Mouse (Mus musculus) heart, embryonic 10.5 days (tissue): ENCODE measurements around the gene Shc2. TPM values are rescaled to one million over a fixed set of nuclear protein-coding genes. Genes with fewer than 3 reads are reported as not detected.

Experiments
- polyA plus RNA-seq: library from polyadenylated mRNA; unstranded; fragments of >200 nt; fragmentation: Nextera tagmentation; extraction: Ambion mirVana; gene quantifications from 2 replicates; pipeline ENCODE4 v1.2.1, GENCODE M21; 2016

Shc2 gene
- polyA plus RNA-seq, 1 experiment from 2014 or later, result 6.3 TPM

Other genes with a start within 250 kb of the Shc2 start
- not detected in 2 replicates for gene Vmn2r83, start 169.2 kb downstream of the Shc2 start, polyA plus RNA-seq
- 16.8 and 24.1 TPM in 2 replicates for gene Plpp2, start 104.1 kb downstream of the Shc2 start, polyA plus RNA-seq
- 46.6 and 53.9 TPM in 2 replicates for gene Mier2, start 82.7 kb downstream of the Shc2 start, polyA plus RNA-seq
- not detected in 2 replicates for gene Theg, start 50.6 kb downstream of the Shc2 start, polyA plus RNA-seq
- not detected in 2 replicates for gene C2cd4c, start 23.9 kb downstream of the Shc2 start, polyA plus RNA-seq
- gene Odf3l2, start 7.8 kb upstream of the Shc2 start, polyA plus RNA-seq, result not detected in 2 replicates
- 0.38 and 1.3 TPM in 2 replicates for gene Madcam1, start 26.6 kb upstream of the Shc2 start, polyA plus RNA-seq
- 52.3 and 59.4 TPM in 2 replicates for gene Tpgs1, start 31.5 kb upstream of the Shc2 start, polyA plus RNA-seq
- 188 and 215 TPM in 2 replicates for gene Cdc34, start 44.3 kb upstream of the Shc2 start, polyA plus RNA-seq
- gene Gzmm, start 51.1 kb upstream of the Shc2 start, polyA plus RNA-seq, result 0.46 and 0.54 TPM in 2 replicates
- 1,251 and 1,319 TPM in 2 replicates for gene Bsg, start 66.6 kb upstream of the Shc2 start, polyA plus RNA-seq
- gene Hcn2, start 78.7 kb upstream of the Shc2 start, polyA plus RNA-seq, result not detected in 2 replicates
- gene Polrmt, start 108.7 kb upstream of the Shc2 start, polyA plus RNA-seq, result 39.8 and 42.5 TPM in 2 replicates
- 0.11 and 0.16 TPM in 2 replicates for gene Fgf22, start 117.2 kb upstream of the Shc2 start, polyA plus RNA-seq
- gene Rnf126, start 129.0 kb upstream of the Shc2 start, polyA plus RNA-seq, result 84.4 and 113 TPM in 2 replicates
- gene Fstl3, start 139.4 kb upstream of the Shc2 start, polyA plus RNA-seq, result 7.9 and 8.0 TPM in 2 replicates
- gene Prss57, start 153.0 kb upstream of the Shc2 start, polyA plus RNA-seq, result not detected in 2 replicates
- gene Palm, start 155.7 kb upstream of the Shc2 start, polyA plus RNA-seq, result 80.7 and 83.1 TPM in 2 replicates
- gene Misp, start 183.1 kb upstream of the Shc2 start, polyA plus RNA-seq, result 0.21 and 0.82 TPM in 2 replicates
- 174 and 264 TPM in 2 replicates for gene Ptbp1, start 216.5 kb upstream of the Shc2 start, polyA plus RNA-seq
- gene Prtn3, start 236.6 kb upstream of the Shc2 start, polyA plus RNA-seq, result 2.4 and 7.8 TPM in 2 replicates
- gene Plppr3, start 236.7 kb upstream of the Shc2 start, polyA plus RNA-seq, result 16.2 and 36.9 TPM in 2 replicates
- gene Elane, start 248.3 kb upstream of the Shc2 start, polyA plus RNA-seq, result 0.14 and 0.15 TPM in 2 replicates